9 mouse cellular contexts compared by ENCODE assay signal in genomic region chr5:115574992-115575391, GRCm38 (mm10). TPM values are rescaled to one million over a fixed set of nuclear protein-coding genes. Genes with fewer than 3 reads are reported as not detected.
DNase-seq lines count a peak whose midpoint lies in the region; TF ChIP-seq lines count a peak whose summit lies in the region.
"Had no signal": no experiment of that assay in that cellular context is flagged by ENCODE, and none has a peak within 500 bp of the region (broad histone marks: within the 10 kb centered on the region; RNA-seq: fewer than 3 reads in every experiment).

No protein-coding gene starts in this region.

- TF ChIP-seq CTCF in lung, adult 2 months (IDR thresholded peaks at IDR 0.05; ENCODE audit: insufficient read depth, low read length) = no peak

- peaks cover 14% of the 10 kb centered on the region for H3K4me1 ChIP-seq in lung, adult 2 months (ENCODE audit: control insufficient read depth, insufficient read depth, low read length)
- H3K4me1 ChIP-seq in midbrain, embryonic 10.5 days = no peaks in the 10 kb centered on the region

- H3K27ac ChIP-seq in midbrain, embryonic 10.5 days (replicated peaks) = no peak overlapping the region
- H3K27ac ChIP-seq: layer of hippocampus, adult 2 months had no signal

- TF ChIP-seq POLR2A in lung, adult 2 months (IDR thresholded peaks at IDR 0.05; ENCODE audit: borderline replicate concordance, extremely low read depth, low read depth, low read length) = no peak

- H3K9me3 ChIP-seq in midbrain, embryonic 10.5 days (replicated peaks) = no peaks in the 10 kb centered on the region

- H3K36me3 ChIP-seq in midbrain, embryonic 10.5 days = peaks cover 96% of the 10 kb centered on the region

- H3K27me3 ChIP-seq in midbrain, embryonic 10.5 days (ENCODE audit: low read depth, poor library complexity, severe bottlenecking) = no peaks in the 10 kb centered on the region

- H3K4me3 ChIP-seq in lung, adult 2 months (replicated peaks; ENCODE audit: extremely low read depth, low read depth, low read length) = no peak overlapping the region
- no peak overlapping the region for H3K4me3 ChIP-seq in midbrain, embryonic 10.5 days
- H3K4me3 ChIP-seq: layer of hippocampus, adult 2 months had no signal

- peak; percentile 72 for DNase-seq in adrenal gland, postnatal 10 days
- no peak for DNase-seq in adrenal gland, adult 8-10 months
- DNase-seq in lung, postnatal 10 days = peak; percentile 44
- DNase-seq in lung, adult 2 months = no peak
- DNase-seq in gastrocnemius, postnatal 4 days (ENCODE audit: low spot score in 2 of 2) = peak; percentile 40 to 41
- peak; percentile 58 for DNase-seq in kidney, postnatal 10 days
- no peak for DNase-seq in thymus, postnatal 10 days (ENCODE audit: low spot score in 2 of 2)
- no peak for DNase-seq in midbrain, embryonic 10.5 days (ENCODE audit: low spot score)

- 42% methylated on average over 8 of the region's 8 CpGs for WGBS in lung, adult 2 months
- WGBS in midbrain, embryonic 10.5 days = 94% methylated on average over 8 of the region's 8 CpGs

RNA-seq across cellular contexts. Expression of gene Gcn1l1, which starts 9.9 kb away (rescaled TPM):
- 10 to 100 TPM; 52.4 to 63.2 TPM for total RNA-seq in adrenal gland, postnatal 10 days (2021)
- 10 to 100 TPM; 69.2 to 98.2 (median 77.7) TPM for total RNA-seq in adrenal gland, adult 8-10 months (2022)
- 36.8 and 52.8 TPM in 2 replicates for polyA plus RNA-seq in lung, adult 2 months (2012; rRNA removed)
- 10 to 100 TPM; 48.8 to 50.7 TPM for total RNA-seq in gastrocnemius, postnatal 4 days (2021)
- polyA plus RNA-seq in midbrain, embryonic 10.5 days (2016; fragmentation: Nextera tagmentation; extraction: Ambion mirVana) = 52.5 and 61.2 TPM in 2 replicates

RNA-seq across cellular contexts. Expression of gene Rplp0, which starts 15.7 kb away (rescaled TPM):
- total RNA-seq in adrenal gland, postnatal 10 days (2021) = 100 to 1,000 TPM; 933 to 968 TPM
- total RNA-seq in adrenal gland, adult 8-10 months (2022) = 100 to 1,000 TPM; 682 to 769 (median 720) TPM
- 1,185 and 1,411 TPM in 2 replicates for polyA plus RNA-seq in lung, adult 2 months (2012; rRNA removed)
- total RNA-seq in gastrocnemius, postnatal 4 days (2021) = 1,000 to 10,000 TPM; 1,089 to 1,227 TPM
- 1,126 and 1,338 TPM in 2 replicates for polyA plus RNA-seq in midbrain, embryonic 10.5 days (2016; fragmentation: Nextera tagmentation; extraction: Ambion mirVana)

RNA-seq across cellular contexts. Expression of gene Rab35, which starts 56.7 kb away (rescaled TPM):
- total RNA-seq in adrenal gland, postnatal 10 days (2021) = 10 to 100 TPM; 54.0 to 57.2 TPM
- total RNA-seq in adrenal gland, adult 8-10 months (2022) = 10 to 100 TPM; 58.8 to 70.3 (median 60.6) TPM
- 62.3 and 70.3 TPM in 2 replicates for polyA plus RNA-seq in lung, adult 2 months (2012; rRNA removed)
- 10 to 100 TPM; 43.1 to 46.8 TPM for total RNA-seq in gastrocnemius, postnatal 4 days (2021)
- 11.8 and 13.3 TPM in 2 replicates for polyA plus RNA-seq in midbrain, embryonic 10.5 days (2016; fragmentation: Nextera tagmentation; extraction: Ambion mirVana)

Comparison
In these comparisons a context has a peak if more than half of its experiments do, and no peak if none do; other contexts are left out.
1. DNase-seq: peak in adrenal gland, postnatal 10 days (single experiment), lung, postnatal 10 days (single experiment), gastrocnemius, postnatal 4 days (2 of 2) and kidney, postnatal 10 days (single experiment); none in adrenal gland, adult 8-10 months (single experiment), lung, adult 2 months (single experiment), thymus, postnatal 10 days (0 of 2) and midbrain, embryonic 10.5 days (single experiment).